Comparison of ENCODE assay signal across 8 mouse cellular contexts in genomic region chr11:87504690-87505214, GRCm38 (mm10).
A peak's percentile ranks its signal among the peaks of the same experiment; 100 is the strongest.
DNase-seq lines count a peak whose midpoint lies in the region; ATAC-seq and TF ChIP-seq lines count a peak whose summit lies in the region.
"Had no signal": no experiment of that assay in that cellular context is flagged by ENCODE, and none has a peak within 500 bp of the region (broad histone marks: within the 10 kb centered on the region; RNA-seq: fewer than 3 reads in every experiment).

No protein-coding gene starts in this region.

- peak; percentile 44 for TF ChIP-seq CTCF in E14TG2a.4 (conservative IDR thresholded peaks at IDR 0.05; ENCODE audit: low read length)

- no peaks in the 10 kb centered on the region for H3K9me3 ChIP-seq in hindbrain, embryonic 14.5 days (ENCODE audit: control insufficient read depth, low read length)
- no peaks in the 10 kb centered on the region for H3K9me3 ChIP-seq in hindbrain, embryonic 12.5 days (replicated peaks)
- no peaks in the 10 kb centered on the region for H3K9me3 ChIP-seq in E14TG2a.4 (ENCODE audit: low read length)
- H3K9me3 ChIP-seq: midbrain, embryonic 15.5 days had no signal

- no peaks in the 10 kb centered on the region for H3K36me3 ChIP-seq in hindbrain, embryonic 14.5 days (replicated peaks; ENCODE audit: control insufficient read depth, insufficient read depth)
- no peaks in the 10 kb centered on the region for H3K36me3 ChIP-seq in hindbrain, embryonic 12.5 days
- H3K36me3 ChIP-seq in E14TG2a.4 (ENCODE audit: insufficient read depth, low read length) = peaks cover 11% of the 10 kb centered on the region
- H3K36me3 ChIP-seq: midbrain, embryonic 15.5 days had no signal

- WGBS in hindbrain, embryonic 14.5 days = 77% methylated on average over 5 of the region's 5 CpGs
- 57% methylated on average over 5 of the region's 5 CpGs for WGBS in hindbrain, embryonic 12.5 days

- H3K27me3 ChIP-seq in hindbrain, embryonic 14.5 days (ENCODE audit: control insufficient read depth, insufficient read depth, low read length) = no peaks in the 10 kb centered on the region
- no peaks in the 10 kb centered on the region for H3K27me3 ChIP-seq in hindbrain, embryonic 12.5 days
- H3K27me3 ChIP-seq in E14TG2a.4 (ENCODE audit: insufficient read depth, low read length) = no peaks in the 10 kb centered on the region
- H3K27me3 ChIP-seq: midbrain, embryonic 15.5 days had no signal

- no peak overlapping the region for H3K4me3 ChIP-seq in hindbrain, embryonic 14.5 days (replicated peaks; ENCODE audit: low read length)
- H3K4me3 ChIP-seq in hindbrain, embryonic 12.5 days = no peak overlapping the region
- no peak overlapping the region for H3K4me3 ChIP-seq in E14TG2a.4 (replicated peaks; ENCODE audit: low read length)
- H3K4me3 ChIP-seq: midbrain, embryonic 15.5 days had no signal

- ATAC-seq in hindbrain, embryonic 14.5 days (ENCODE audit: low FRiP score) = no peak
- no peak for ATAC-seq in hindbrain, embryonic 12.5 days (ENCODE audit: low FRiP score)
- ATAC-seq in erythroid progenitor cell, adult 5-6 weeks (replicated peaks; ENCODE audit: low FRiP score, poor library complexity, severe bottlenecking) = no peak
- ATAC-seq: midbrain, embryonic 15.5 days had no signal

- no peak overlapping the region for H3K27ac ChIP-seq in hindbrain, embryonic 14.5 days
- H3K27ac ChIP-seq in hindbrain, embryonic 12.5 days = no peak overlapping the region
- H3K27ac ChIP-seq: midbrain, embryonic 15.5 days had no signal

- H3K4me1 ChIP-seq in hindbrain, embryonic 14.5 days (replicated peaks; ENCODE audit: control insufficient read depth, insufficient read depth, low read length) = no peaks in the 10 kb centered on the region
- H3K4me1 ChIP-seq in hindbrain, embryonic 12.5 days = no peaks in the 10 kb centered on the region
- H3K4me1 ChIP-seq in E14TG2a.4 (replicated peaks; ENCODE audit: low read depth, low read length) = no peaks in the 10 kb centered on the region
- H3K4me1 ChIP-seq: midbrain, embryonic 15.5 days had no signal

- no peak overlapping the region for H3K9ac ChIP-seq in hindbrain, embryonic 14.5 days
- H3K9ac ChIP-seq in hindbrain, embryonic 12.5 days = no peak overlapping the region
- H3K9ac ChIP-seq: midbrain, embryonic 15.5 days had no signal

- DNase-seq in hindbrain, embryonic 14.5 days (ENCODE audit: low spot score) = peak; percentile 71
- DNase-seq in 3T3-L1 (ENCODE audit: low read depth, low spot score) = peak; percentile 67
- peak; percentile 69 for DNase-seq in induced T-regulatory cell, adult 2 months (ENCODE audit: low read depth)
- DNase-seq in layer of hippocampus, postnatal 25 days (ENCODE audit: extremely low spot score in 1 of 2, low spot score in 1 of 2) = no peak

- H3K4me2 ChIP-seq in hindbrain, embryonic 14.5 days (replicated peaks) = no peak overlapping the region
- H3K4me2 ChIP-seq in hindbrain, embryonic 12.5 days (replicated peaks) = no peak overlapping the region
- H3K4me2 ChIP-seq: midbrain, embryonic 15.5 days had no signal

Comparison
In these comparisons a context has a peak if more than half of its experiments do, and no peak if none do; other contexts are left out.
1. DNase-seq: peak in hindbrain, embryonic 14.5 days (single experiment), 3T3-L1 (single experiment) and induced T-regulatory cell, adult 2 months (single experiment); none in layer of hippocampus, postnatal 25 days (0 of 2).